Mouse (Mus musculus) midbrain, postnatal 0 days (tissue): Measurements from ENCODE around the gene Sfrp4. TPM values are rescaled to one million over a fixed set of nuclear protein-coding genes. Genes with fewer than 3 reads are reported as not detected.

Experiments used
- ATAC-seq: fragments of 200-750 bp; cut with Nextera tagmentation; 2 replicates; pipeline ENCODE4 v1.8.0; 2017; ENCODE audit warnings: moderate number of reproducible peaks, mild to moderate bottlenecking, moderate TSS enrichment, moderate library complexity; ENCODE audit not compliant: low FRiP score
- DNase-seq: peaks from one replicate; pipeline ENCODE4 v3.0.0-alpha.2; 2015; ENCODE audit warnings: low spot score
- H3K27ac ChIP-seq: fragments of 300-500 bp; sonication (generic); 2 replicates; pipeline ENCODE4 v1.5.1; 2014; ENCODE audit warnings: low read depth, mild to moderate bottlenecking, low read length, mixed read lengths
- H3K27me3 ChIP-seq: fragments of 300-500 bp; sonication (generic); 2 replicates; pipeline ENCODE4 v1.6.1; 2014; ENCODE audit warnings: low read length, control low read depth, mixed read lengths; ENCODE audit not compliant: insufficient read depth
- H3K36me3 ChIP-seq: fragments of 300-500 bp; sonication (generic); 2 replicates; pipeline ENCODE4 v1.6.1; 2014; ENCODE audit warnings: low read length, control low read depth, mixed read lengths; ENCODE audit not compliant: insufficient read depth
- H3K4me1 ChIP-seq: fragments of 300-500 bp; sonication (generic); 2 replicates; pipeline ENCODE4 v1.6.1; 2014; ENCODE audit warnings: mild to moderate bottlenecking, control low read depth, antibody characterized with exemption, low read length, mixed read lengths; ENCODE audit not compliant: insufficient read depth
- H3K4me2 ChIP-seq: fragments of 300-500 bp; sonication (generic); 2 replicates; pipeline ENCODE4 v1.6.1; 2014; ENCODE audit warnings: low read depth, mild to moderate bottlenecking, low read length, mixed read lengths; ENCODE audit not compliant: poor library complexity, severe bottlenecking
- H3K4me3 ChIP-seq: fragments of 300-500 bp; sonication (generic); 2 replicates; pipeline ENCODE4 v1.5.1; 2014; ENCODE audit warnings: low read depth, mild to moderate bottlenecking, low read length, moderate library complexity
- H3K9ac ChIP-seq: fragments of 300-500 bp; sonication (generic); replicated peaks from 2 replicates; pipeline ENCODE4 v1.6.1; 2014; ENCODE audit warnings: mild to moderate bottlenecking, low read length, moderate library complexity, mixed read lengths; ENCODE audit not compliant: poor library complexity, severe bottlenecking
- H3K9me3 ChIP-seq: fragments of 300-500 bp; sonication (generic); 2 replicates; pipeline ENCODE4 v1.6.1; 2016; ENCODE audit warnings: low read length, control low read depth
- CTCF ChIP-seq: IDR thresholded peaks from 2 replicates; pipeline ENCODE4 v1.5.1; 2016; ENCODE audit warnings: antibody characterized with exemption, mild to moderate bottlenecking
- whole genome bisulfite sequencing: fragments of 180-500 bp; shearing (Covaris S2); extraction: QIAGEN DNeasy Blood & Tissue Kit; methylation state at CpG from one replicate; pipeline ENCODE4 v1.1.7; 2014; 5-methylcytosine and 5-hydroxymethylcytosine counted together
- polyA plus RNA-seq: library from polyadenylated mRNA; unstranded; fragments of >200 nt; fragmentation: Nextera tagmentation; extraction: Ambion mirVana; gene quantifications from 2 replicates; pipeline ENCODE4 v1.2.1, GENCODE M21; 2015
- total RNA-seq: library from RNA; depleted of rRNA; stranded (reverse); fragments of >200 nt; gene quantifications from 2 replicates; pipeline ENCODE4 v1.2.3, GENCODE M21; 2014

Gene Sfrp4
- total and polyA plus RNA-seq, 2 experiments from 2014 or later: 1.6 to 2.7 TPM

DNA sequence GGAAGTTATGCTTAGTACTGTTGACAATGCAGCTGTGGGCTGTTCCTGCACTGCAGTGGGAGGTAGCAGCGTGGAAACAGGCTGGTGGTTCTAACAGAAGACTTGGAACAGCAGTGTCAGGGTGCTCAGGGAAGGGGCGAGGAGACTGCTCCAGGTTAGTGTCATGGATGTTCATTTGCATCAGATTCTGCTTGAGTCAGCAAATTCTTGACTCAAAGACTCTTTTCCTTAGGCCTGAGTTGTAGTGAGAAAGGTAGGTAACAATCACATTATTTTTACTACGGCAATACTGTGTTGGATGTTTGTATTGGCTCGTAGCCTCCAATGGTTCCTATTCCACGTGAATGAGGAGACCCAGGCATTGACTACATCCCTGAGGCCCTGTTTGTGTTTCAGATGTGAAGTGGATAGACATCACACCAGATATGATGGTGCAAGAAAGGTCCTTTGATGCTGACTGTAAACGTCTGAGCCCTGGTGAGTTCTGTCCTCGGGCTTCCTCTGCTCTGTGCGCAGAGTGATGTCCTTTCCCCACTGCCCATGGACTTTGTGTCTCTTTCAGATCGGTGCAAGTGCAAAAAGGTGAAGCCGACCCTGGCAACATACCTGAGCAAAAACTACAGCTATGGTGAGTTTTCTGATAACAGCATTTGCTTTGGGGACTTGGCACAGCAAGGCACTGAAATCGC, 1.9 kb downstream of the Sfrp4 start:
- no peak overlapping the region for H3K4me2 ChIP-seq

DNA sequence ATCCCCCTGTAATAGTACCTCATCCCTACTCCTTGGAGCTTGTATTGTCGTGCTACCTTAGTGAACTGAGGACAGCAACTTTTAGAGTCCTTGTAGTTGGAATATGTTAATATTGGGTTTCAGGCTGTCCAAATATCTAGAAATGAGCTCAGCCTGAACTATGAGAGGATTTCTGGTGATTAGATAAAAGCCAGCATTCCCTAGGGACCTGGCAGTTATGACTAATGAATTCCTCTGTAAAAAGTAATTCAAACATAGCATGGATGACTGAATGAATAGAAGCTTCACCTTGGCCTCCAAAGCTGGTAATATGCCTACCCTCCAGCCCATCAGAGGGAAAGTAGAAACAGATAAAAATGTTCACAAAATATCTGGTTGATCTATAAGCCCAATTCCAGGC, 3.6 kb downstream of the Sfrp4 start:
- 80% methylated on average over 1 of the region's 1 CpGs for WGBS
- no peak for DNase-seq
- no peak for TF ChIP-seq CTCF

More for the DNA sequence above, 1.9 kb downstream of the Sfrp4 start:
- Histone ChIP-seq H3K36me3 (no peaks in the 10 kb centered on the region), H3K27me3 (no peaks in the 10 kb centered on the region), H3K9ac (no peak overlapping the region), H3K27ac (no peak overlapping the region), H3K4me3 (no peak overlapping the region), H3K9me3 (no peaks in the 10 kb centered on the region), H3K4me1 (peaks cover 3% of the 10 kb centered on the region; the same call in 1 of the 2 replicates)
- no peak for TF ChIP-seq CTCF
- ATAC-seq (no peak), DNase-seq (no peak)
- WGBS: 87% methylated on average over 11 of the region's 11 CpGs

DNA sequence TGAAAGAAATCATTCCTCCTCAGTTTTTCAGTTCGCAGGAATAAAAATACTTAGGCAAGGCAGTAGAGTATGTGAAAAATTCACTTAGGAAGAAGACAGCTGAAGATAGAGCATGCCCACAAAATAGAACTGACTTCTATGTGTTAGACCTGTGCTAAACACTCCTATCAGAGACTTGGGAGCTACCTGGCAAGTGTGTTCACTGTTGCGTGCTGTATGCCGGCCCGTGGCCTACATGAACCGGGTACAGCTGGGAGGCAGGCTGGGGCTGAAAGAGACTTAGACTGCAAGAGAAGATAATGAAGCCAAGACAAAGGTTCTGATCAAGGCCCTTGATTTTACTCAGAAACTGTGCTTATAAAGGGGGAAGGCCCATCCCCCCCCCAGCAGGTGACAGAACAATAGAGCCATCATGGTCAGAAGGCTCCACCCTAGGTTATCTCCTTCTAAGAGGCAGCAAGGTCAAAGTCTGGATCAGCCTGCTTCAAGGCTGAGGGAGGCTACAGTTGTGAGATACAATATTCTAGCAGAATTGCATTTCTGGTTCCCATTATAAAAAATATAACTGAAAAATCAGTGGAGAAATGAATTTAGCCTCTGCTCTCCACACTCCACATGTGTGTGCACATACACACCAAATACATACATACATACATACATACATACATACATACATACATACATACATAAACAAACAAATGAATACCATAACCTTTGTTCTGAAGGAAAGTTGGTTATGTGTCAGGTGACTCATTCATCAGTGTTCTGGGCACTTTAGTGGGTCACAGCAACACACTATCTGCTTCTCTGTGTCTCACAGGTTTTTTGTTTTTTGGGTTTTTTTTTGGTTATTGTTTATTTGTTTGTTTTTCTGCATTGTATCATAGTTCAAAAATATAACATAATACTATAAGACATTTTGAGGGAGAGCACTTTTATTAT, 8.1 kb downstream of the Sfrp4 start:
- Histone ChIP-seq H3K36me3 (no peaks in the 10 kb centered on the region), H3K27ac (no peak overlapping the region), H3K4me2 (no peak overlapping the region), H3K9ac (no peak overlapping the region), H3K27me3 (no peaks in the 10 kb centered on the region), H3K9me3 (no peaks in the 10 kb centered on the region), H3K4me3 (no peak overlapping the region), H3K4me1 (no peaks in the 10 kb centered on the region)
- TF ChIP-seq CTCF: no peak
- ATAC-seq (no peak), DNase-seq (no peak)
- WGBS: 95% methylated on average over 5 of the region's 5 CpGs

More for the DNA sequence above, 3.6 kb downstream of the Sfrp4 start:
- H3K4me1 ChIP-seq: peaks cover 3% of the 10 kb centered on the region; the same call in 1 of the 2 replicates
- H3K9me3 ChIP-seq: no peaks in the 10 kb centered on the region
- H3K36me3 ChIP-seq: no peaks in the 10 kb centered on the region
- no peak overlapping the region for H3K4me2 ChIP-seq
- no peak overlapping the region for H3K4me3 ChIP-seq
- no peak overlapping the region for H3K9ac ChIP-seq
- H3K27me3 ChIP-seq: no peaks in the 10 kb centered on the region
- no peak overlapping the region for H3K27ac ChIP-seq
- no peak for ATAC-seq

DNA sequence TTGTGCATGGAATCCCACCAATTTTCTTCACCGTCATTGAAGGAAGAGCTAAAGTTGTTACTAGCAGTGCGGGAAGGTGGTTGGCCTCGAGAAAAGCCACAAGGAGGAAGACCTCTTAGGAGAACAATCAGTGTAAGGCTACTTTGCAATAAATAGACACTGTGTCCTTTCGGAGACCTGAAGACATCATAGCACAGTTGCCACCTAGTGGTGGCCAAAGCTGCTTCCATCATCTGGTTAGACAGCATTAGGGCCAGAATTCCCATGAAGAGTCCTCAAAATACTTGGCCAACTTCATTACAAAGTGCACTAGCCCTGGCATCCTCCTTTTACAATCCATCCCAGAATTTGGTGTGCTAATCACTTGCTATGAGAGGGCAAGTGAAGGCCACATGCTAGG, 13.2 kb downstream of the Sfrp4 start:
- ATAC-seq: no peak
- no peaks in the 10 kb centered on the region for H3K9me3 ChIP-seq
- H3K36me3 ChIP-seq: no peaks in the 10 kb centered on the region
- WGBS: 80% methylated on average over 4 of the region's 4 CpGs
- no peaks in the 10 kb centered on the region for H3K4me1 ChIP-seq
- TF ChIP-seq CTCF: peak; percentile 67
- no peak overlapping the region for H3K4me2 ChIP-seq
- no peaks in the 10 kb centered on the region for H3K27me3 ChIP-seq
- no peak overlapping the region for H3K9ac ChIP-seq
- H3K27ac ChIP-seq: no peak overlapping the region
- H3K4me3 ChIP-seq: no peak overlapping the region
- peak; percentile 56 for DNase-seq

DNA sequence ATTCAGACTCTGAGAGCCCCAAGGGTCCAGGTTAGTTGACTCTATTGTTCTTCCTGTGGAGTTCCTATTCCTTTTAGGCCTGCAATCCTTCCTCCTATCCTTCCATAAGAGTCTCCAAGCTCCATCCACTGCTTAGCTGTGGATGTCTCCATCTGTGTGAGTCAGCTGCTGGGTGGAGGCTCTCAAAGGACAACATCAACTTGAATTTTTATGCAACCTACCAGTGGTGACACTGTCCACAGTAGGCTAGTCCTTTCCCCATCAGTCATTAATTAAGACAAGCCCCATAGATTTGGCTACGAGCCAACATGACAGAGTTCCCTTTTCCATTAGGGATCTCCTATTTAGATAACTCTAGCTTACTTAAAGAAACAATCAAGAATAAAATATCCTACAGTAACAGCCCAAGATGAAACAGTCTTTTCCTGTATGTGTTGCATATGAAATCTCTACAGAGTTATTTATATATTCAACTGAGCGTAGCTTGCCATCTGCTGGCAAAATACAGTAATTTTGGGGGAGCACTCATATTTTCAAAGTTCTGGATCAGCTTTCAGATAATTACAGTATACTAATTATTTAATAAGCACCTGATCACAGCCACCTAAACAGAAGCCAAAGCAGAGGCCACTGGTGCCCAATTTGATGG, 17.4 kb downstream of the Sfrp4 start:
- peak; percentile 58 for DNase-seq
- H3K27me3 ChIP-seq: no peaks in the 10 kb centered on the region
- 78% methylated on average over 2 of the region's 2 CpGs for WGBS
- peak; percentile 79 for TF ChIP-seq CTCF
- ATAC-seq: 0 out of 2 replicates have a peak, but pooled peaks have one; percentile 34
- H3K36me3 ChIP-seq: no peaks in the 10 kb centered on the region
- H3K9ac ChIP-seq: no peak overlapping the region
- H3K4me1 ChIP-seq: no peaks in the 10 kb centered on the region
- H3K27ac ChIP-seq: no peak overlapping the region
- no peak overlapping the region for H3K4me2 ChIP-seq
- H3K9me3 ChIP-seq: no peaks in the 10 kb centered on the region
- no peak overlapping the region for H3K4me3 ChIP-seq
